Mouse (Mus musculus) limb, embryonic 11.5 days (tissue): ENCODE measurements around the gene Il33. TPM values are rescaled to one million over a fixed set of nuclear protein-coding genes. Genes with fewer than 3 reads are reported as not detected.

ENCODE experiments used
- ATAC-seq: fragments of 200-750 bp; cut with Nextera tagmentation; 2 replicates; pipeline ENCODE4 v1.8.0; 2017; ENCODE audit warnings: low read depth; ENCODE audit not compliant: insufficient number of reproducible peaks, low FRiP score, low TSS enrichment
- DNase-seq: peaks from one replicate; pipeline ENCODE4 v3.0.0-alpha.2; 2015; ENCODE audit warnings: low spot score
- H3K27ac ChIP-seq: fragments of 300-500 bp; sonication (generic); replicated peaks from 2 replicates; pipeline ENCODE4 v1.5.1; 2014; ENCODE audit warnings: low read depth, mild to moderate bottlenecking, low read length
- H3K27me3 ChIP-seq: fragments of 300-500 bp; sonication (generic); 2 replicates; pipeline ENCODE4 v1.6.1; 2014; ENCODE audit warnings: mild to moderate bottlenecking, low read length, mixed read lengths; ENCODE audit not compliant: control insufficient read depth, insufficient read depth
- H3K36me3 ChIP-seq: fragments of 300-500 bp; sonication (generic); 2 replicates; pipeline ENCODE4 v1.6.1; 2014; ENCODE audit warnings: mild to moderate bottlenecking, low read length, moderate library complexity, mixed read lengths; ENCODE audit not compliant: control insufficient read depth, insufficient read depth
- H3K4me1 ChIP-seq: fragments of 300-500 bp; sonication (generic); 2 replicates; pipeline ENCODE4 v1.6.1; 2014; ENCODE audit warnings: low read length, mixed read lengths; ENCODE audit not compliant: control insufficient read depth, insufficient read depth
- H3K4me2 ChIP-seq: fragments of 300-500 bp; sonication (generic); 2 replicates; pipeline ENCODE4 v1.6.1; 2014; ENCODE audit warnings: low read depth, mild to moderate bottlenecking, moderate library complexity; ENCODE audit not compliant: severe bottlenecking
- H3K4me3 ChIP-seq: fragments of 300-500 bp; sonication (generic); 2 replicates; pipeline ENCODE4 v1.5.1; 2014; ENCODE audit warnings: low read depth, low read length
- H3K9ac ChIP-seq: fragments of 300-500 bp; sonication (generic); 2 replicates; pipeline ENCODE4 v1.6.1; 2014; ENCODE audit warnings: mild to moderate bottlenecking, low read length
- H3K9me3 ChIP-seq: fragments of 300-500 bp; sonication (generic); 2 replicates; pipeline ENCODE4 v1.6.1; 2016; ENCODE audit warnings: low read length; ENCODE audit not compliant: control insufficient read depth
- WGBS: fragments of 180-500 bp; shearing (Covaris S2); extraction: QIAGEN DNeasy Blood & Tissue Kit; methylation state at CpG from one replicate; pipeline ENCODE4 v1.1.7; 2014; 5-methylcytosine and 5-hydroxymethylcytosine counted together
- polyA plus RNA-seq: library from polyadenylated mRNA; unstranded; fragments of >200 nt; fragmentation: Nextera tagmentation; extraction: Ambion mirVana; gene quantifications from 2 replicates; pipeline ENCODE4 v1.2.1, GENCODE M21; 2014

Gene Il33
- polyA plus RNA-seq: 0.19 and 0.26 TPM in 2 replicates

DNA sequence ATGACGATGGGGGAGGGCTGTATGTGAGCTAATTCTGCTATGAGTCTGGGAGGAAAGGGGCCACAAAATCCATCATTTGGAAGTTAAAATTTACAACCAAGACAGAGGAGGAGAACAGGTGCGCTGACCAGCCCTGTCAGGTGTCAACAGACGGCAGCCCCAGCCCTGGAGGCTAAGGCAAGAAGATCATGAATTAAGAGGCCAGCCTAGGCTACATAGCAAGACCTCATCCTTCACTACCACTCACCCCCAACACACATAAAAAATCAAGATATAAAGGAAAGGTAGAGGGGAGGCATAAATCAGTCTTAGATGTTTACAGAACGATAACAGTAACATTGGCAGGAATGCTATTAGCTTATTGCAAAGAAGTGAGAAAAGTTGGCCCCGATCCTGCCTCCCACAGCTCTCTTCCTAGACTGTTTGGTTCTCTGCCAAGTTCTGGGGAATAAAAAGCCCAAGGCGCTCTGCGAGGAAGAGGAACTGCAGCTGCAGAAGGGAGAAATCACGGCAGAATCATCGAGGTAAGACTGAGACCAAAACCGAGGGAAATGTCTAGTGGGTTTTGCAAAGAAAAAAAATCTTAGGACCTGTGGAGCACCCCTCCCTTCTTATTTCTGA is at the start of gene Il33:
Gene Il33, plus strand, starts transcription at position 477 of the 621 bp plus-strand sequence.
- no peaks in the 10 kb centered on the region for H3K4me1 ChIP-seq
- no peak within 1 kb of the TSS for H3K9ac ChIP-seq
- no peak within 1 kb of the TSS for H3K27ac ChIP-seq
- ATAC-seq (no peak), DNase-seq (no peak)
- no peaks in the 10 kb centered on the region for H3K27me3 ChIP-seq
- H3K4me3 ChIP-seq: no peak within 1 kb of the TSS
- 78% methylated on average over 10 of the region's 10 CpGs for WGBS
- H3K9me3 ChIP-seq: no peaks in the 10 kb centered on the region
- no peaks in the 10 kb centered on the region for H3K36me3 ChIP-seq
- no peak within 1 kb of the TSS for H3K4me2 ChIP-seq

DNA sequence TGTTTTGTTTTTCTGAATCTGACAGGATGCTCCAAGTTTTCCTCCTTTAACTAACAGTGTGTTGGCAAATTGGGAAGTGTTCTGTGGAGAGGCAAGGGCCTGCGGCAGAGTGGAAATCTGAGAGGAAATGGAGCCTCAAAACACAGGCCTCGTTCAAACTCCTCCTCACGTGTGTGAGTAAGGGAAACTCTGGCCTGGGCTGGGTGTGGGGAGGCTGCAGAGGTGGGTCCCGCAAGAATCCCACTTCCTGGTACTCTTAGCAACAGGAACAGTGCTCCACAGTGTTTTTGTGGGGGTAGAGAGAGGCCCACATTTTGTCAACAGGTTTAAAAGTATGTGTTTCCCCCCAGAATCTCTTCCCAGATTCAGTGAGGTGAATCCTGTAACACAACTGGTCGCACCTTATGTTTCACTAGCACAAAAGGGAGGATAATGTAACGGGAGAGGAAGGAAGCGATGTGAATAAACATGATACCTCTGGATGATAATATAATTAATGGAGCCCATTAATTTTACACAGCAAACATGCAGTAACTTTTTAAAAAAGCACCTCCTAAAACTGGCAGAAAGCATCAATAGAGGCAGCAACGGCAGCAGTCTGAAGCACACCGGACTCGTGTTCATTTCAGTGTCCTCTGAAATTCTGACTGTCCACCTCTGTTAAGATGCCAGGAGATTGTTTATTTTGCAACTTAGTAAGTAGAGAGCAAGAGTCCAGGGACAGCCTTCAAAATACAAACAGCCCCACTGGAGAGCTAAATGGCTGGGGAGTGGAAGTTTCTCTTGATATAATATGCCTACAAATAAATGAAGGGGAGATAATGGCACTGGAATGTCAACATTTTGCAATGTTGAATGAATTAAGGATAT is 47.3 kb upstream of the Il33 start:
- Histone ChIP-seq H3K9me3 (no peaks in the 10 kb centered on the region), H3K27ac (no peak overlapping the region), H3K36me3 (no peaks in the 10 kb centered on the region), H3K4me3 (no peak overlapping the region), H3K4me2 (no peak overlapping the region), H3K9ac (no peak overlapping the region), H3K4me1 (no peaks in the 10 kb centered on the region), H3K27me3 (no peaks in the 10 kb centered on the region)
- ATAC-seq (no peak), DNase-seq (no peak)
- 73% methylated on average over 10 of the region's 10 CpGs for WGBS

DNA sequence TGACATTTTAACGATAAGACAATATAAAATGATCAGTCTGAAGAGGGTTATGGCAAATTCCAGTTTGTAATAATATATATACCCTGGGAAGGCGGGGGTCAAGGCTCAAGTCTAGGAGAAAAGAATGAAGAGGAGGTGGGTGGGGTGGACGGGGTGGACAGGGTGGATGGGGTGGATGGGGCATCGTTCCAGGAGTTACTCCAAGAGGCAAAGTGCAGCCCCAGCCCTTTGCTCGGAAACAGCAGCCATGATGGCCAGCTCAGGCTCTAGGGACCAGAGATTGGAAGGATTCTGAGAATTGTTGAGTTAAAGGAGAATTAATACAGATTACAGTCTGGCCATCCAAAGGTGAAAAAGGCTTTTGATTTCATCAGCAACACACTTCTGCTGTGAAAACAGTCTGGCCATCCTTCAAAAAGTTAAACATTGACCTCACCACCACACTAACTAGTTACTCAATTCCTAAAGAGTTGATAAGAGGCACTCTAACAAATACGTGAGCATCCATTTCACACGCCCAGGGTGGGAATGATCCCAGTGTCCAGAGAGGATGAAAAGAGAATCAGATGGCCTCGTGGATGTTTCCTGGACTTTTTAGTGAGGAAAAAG is 45.9 kb upstream of the Il33 start:
- Histone ChIP-seq H3K4me2 (no peak overlapping the region), H3K9me3 (no peaks in the 10 kb centered on the region), H3K27ac (no peak overlapping the region), H3K9ac (no peak overlapping the region), H3K36me3 (no peaks in the 10 kb centered on the region), H3K27me3 (no peaks in the 10 kb centered on the region), H3K4me1 (no peaks in the 10 kb centered on the region), H3K4me3 (no peak overlapping the region)
- ATAC-seq (no peak), DNase-seq (no peak)
- WGBS: 82% methylated on average over 8 of the region's 8 CpGs

DNA sequence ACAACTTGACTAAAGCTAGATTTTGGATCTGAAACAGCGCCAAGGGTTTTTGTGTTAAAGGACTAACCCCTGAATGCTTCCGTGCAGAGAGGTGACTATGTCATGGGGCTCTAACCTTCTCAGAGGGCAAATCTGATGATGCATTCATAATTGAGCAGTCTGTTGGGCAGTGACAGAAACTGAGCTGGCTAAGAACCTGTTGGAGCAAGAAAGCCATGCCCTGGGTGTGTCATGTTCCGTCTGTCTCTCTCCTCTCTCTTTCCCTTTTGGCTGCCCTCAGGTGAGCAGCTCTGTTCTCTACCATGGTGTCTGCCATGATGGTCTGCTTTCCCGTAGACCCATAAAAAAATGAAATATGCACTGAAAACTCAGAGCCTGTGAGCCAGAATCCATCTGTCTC is 44.0 kb upstream of the Il33 start:
- DNase-seq (no peak), ATAC-seq (no peak)
- Histone ChIP-seq H3K27ac (no peak overlapping the region), H3K4me2 (no peak overlapping the region), H3K27me3 (no peaks in the 10 kb centered on the region), H3K4me1 (no peaks in the 10 kb centered on the region), H3K36me3 (no peaks in the 10 kb centered on the region), H3K4me3 (no peak overlapping the region), H3K9ac (no peak overlapping the region), H3K9me3 (no peaks in the 10 kb centered on the region)
- 90% methylated on average over 4 of the region's 4 CpGs for WGBS

DNA sequence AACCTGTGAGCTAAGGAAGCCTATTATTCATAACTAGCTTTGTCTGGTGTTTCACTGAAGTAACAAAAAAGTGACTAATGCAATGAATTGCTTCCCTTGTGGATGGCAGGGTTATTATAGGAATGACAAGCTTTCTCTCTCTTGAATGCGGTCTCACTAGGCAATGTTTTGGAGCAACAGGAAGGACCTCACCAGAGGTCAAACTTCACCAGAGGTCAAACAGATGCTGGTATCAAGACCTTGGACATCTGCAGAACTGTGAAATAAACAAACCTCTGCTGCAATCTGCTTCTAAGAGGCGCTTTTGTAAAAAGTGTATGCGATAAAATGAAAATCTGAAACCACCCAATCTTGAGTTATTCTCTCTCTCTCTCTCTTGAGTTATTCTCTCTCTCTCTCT is 42.2 kb upstream of the Il33 start:
- DNase-seq (no peak), ATAC-seq (no peak)
- WGBS: 90% methylated on average over 3 of the region's 3 CpGs
- Histone ChIP-seq H3K4me1 (no peaks in the 10 kb centered on the region), H3K4me3 (no peak overlapping the region), H3K9ac (no peak overlapping the region), H3K27me3 (no peaks in the 10 kb centered on the region), H3K36me3 (no peaks in the 10 kb centered on the region), H3K9me3 (no peaks in the 10 kb centered on the region), H3K27ac (no peak overlapping the region), H3K4me2 (no peak overlapping the region)

DNA sequence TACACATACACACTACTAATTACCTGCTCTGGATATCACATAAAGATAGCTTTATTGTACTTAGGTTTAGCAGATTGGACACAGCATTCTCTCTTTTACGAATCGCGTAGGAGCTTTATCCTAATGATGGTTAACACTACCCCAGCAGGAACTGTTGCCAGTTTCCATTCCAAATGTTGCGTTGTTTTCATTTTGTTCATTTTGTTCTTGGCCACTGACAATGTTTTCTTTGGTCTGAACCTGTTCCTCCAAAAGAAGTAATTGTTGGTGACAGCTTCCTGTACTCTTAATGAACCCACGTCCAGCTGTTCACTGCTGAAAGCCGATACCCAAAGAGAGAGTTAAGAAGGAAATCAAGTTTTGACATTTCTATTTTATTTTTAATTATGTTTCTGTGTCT is 39.4 kb upstream of the Il33 start:
- H3K4me1 ChIP-seq: no peaks in the 10 kb centered on the region
- no peaks in the 10 kb centered on the region for H3K27me3 ChIP-seq
- H3K4me2 ChIP-seq: no peak overlapping the region
- ATAC-seq (no peak), DNase-seq (no peak)
- 86% methylated on average over 6 of the region's 6 CpGs for WGBS
- H3K9me3 ChIP-seq: no peaks in the 10 kb centered on the region
- H3K9ac ChIP-seq: no peak overlapping the region
- no peaks in the 10 kb centered on the region for H3K36me3 ChIP-seq
- H3K4me3 ChIP-seq: no peak overlapping the region
- H3K27ac ChIP-seq: no peak overlapping the region

DNA sequence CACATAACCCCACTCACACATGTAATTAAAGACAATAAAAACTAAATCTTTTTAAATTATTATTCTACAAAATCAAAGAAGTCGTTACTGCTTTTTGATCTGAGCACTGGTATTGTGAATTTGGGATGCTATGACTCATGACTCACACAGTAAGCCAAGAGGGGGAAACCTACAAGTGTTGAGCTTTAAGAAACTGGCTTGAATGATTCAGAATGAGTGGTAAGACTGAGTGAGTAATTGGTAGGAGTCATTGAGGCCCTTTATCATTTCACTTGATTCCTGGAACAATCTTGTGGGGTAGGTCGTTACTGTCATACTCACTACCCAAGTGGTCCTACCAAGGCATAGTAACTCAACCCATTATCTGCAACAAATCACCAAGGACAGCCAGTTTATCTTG is 37.4 kb upstream of the Il33 start:
- ATAC-seq (no peak), DNase-seq (no peak)
- no peaks in the 10 kb centered on the region for H3K9me3 ChIP-seq
- H3K9ac ChIP-seq: no peak overlapping the region
- H3K36me3 ChIP-seq: no peaks in the 10 kb centered on the region
- no peaks in the 10 kb centered on the region for H3K4me1 ChIP-seq
- no peak overlapping the region for H3K4me2 ChIP-seq
- no peak overlapping the region for H3K27ac ChIP-seq
- no peaks in the 10 kb centered on the region for H3K27me3 ChIP-seq
- 82% methylated on average over 2 of the region's 2 CpGs for WGBS
- H3K4me3 ChIP-seq: no peak overlapping the region

DNA sequence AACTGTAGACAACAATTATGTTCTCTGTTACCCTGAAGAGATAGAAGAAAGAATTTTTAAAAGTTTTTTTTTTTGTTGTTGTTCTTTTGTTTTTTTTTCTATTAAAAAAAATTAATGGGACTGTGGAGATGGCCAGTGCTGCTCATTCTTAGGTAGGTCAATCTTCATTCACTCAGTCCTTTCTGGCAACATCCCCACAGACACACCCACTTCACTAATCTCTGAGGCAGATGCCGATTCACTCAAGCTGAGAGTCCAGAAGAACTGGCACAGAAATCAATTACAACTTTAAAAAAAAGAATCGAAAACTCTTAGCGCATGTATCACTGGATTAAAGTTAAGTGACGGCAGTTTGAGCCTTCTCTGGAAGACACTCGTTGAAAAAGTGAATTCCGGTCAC is 36.0 kb upstream of the Il33 start:
- no peak for DNase-seq
- H3K27ac ChIP-seq: no peak overlapping the region
- no peaks in the 10 kb centered on the region for H3K27me3 ChIP-seq
- no peaks in the 10 kb centered on the region for H3K36me3 ChIP-seq
- H3K4me3 ChIP-seq: no peak overlapping the region
- H3K9ac ChIP-seq: no peak overlapping the region
- no peaks in the 10 kb centered on the region for H3K9me3 ChIP-seq
- ATAC-seq: no peak
- 91% methylated on average over 6 of the region's 6 CpGs for WGBS
- H3K4me2 ChIP-seq: no peak overlapping the region
- H3K4me1 ChIP-seq: no peaks in the 10 kb centered on the region
